Mouse (Mus musculus): ENCODE measurements at regions not wholly inside any gene's neighbourhood (a gene's known extent, or its start where the extent isn't known, plus 50 kb on each side); places are given as distances from the start of the nearest gene placed in this dataset.

DNA sequence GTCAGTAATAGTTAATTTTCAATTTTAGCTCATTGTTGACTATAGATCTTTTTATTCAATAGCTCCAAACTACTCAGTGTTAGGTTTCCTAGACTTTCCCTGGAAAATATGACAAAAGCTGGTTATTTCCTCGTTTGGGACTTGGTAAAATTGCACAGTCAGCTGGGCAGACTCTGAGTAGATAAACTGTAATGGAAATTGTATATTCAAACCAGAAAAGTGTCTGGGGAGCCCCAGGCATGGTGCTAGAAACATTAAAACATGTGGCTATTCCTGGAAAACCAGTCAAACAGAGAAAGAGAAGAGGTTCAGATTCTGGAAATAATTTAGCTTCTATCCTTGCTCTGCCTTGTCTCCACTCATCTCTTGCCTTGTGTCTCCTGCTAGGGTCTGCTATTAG is 66.4 kb upstream of the Cxxc4 start:
- TF ChIP-seq POLR2A (IDR thresholded peaks at IDR 0.05; ENCODE audit: borderline replicate concordance, extremely low read depth, insufficient read depth, insufficient read length, poor library complexity, severe bottlenecking) (no peak), CTCF (IDR thresholded peaks at IDR 0.05; ENCODE audit: borderline replicate concordance, extremely low read depth, insufficient read depth, insufficient read length) (no peak)

Data from brain, embryonic 14.5 days (tissue).